Mouse (Mus musculus) kidney, adult 18-20 months (tissue): ENCODE results near the gene Slc22a15.

Source experiments
- DNase-seq: peaks from one replicate; pipeline ENCODE4 v3.0.0; 2021

Gene Slc22a15

GRCm38 (mm10) chr3:101915048-101915801, 9.0 kb downstream of the Slc22a15 start:
- DNase-seq = no peak

GRCm38 (mm10) chr3:101914266-101914665, 10.0 kb downstream of the Slc22a15 start:
- no peak for DNase-seq

GRCm38 (mm10) chr3:101912041-101912440, 12.2 kb downstream of the Slc22a15 start:
- DNase-seq = no peak

GRCm38 (mm10) chr3:101907049-101907448, 17.2 kb downstream of the Slc22a15 start:
- DNase-seq = no peak

- no peak for DNase-seq
These were observed 19.5 kb downstream of the Slc22a15 start for GRCm38 (mm10) chr3:101904776-101905175.

GRCm38 (mm10) chr3:101903091-101903490, 21.2 kb downstream of the Slc22a15 start:
- no peak for DNase-seq

- DNase-seq = no peak
These were observed 21.9 kb downstream of the Slc22a15 start for GRCm38 (mm10) chr3:101902344-101902743.

- DNase-seq = no peak
These were observed 26.8 kb downstream of the Slc22a15 start for GRCm38 (mm10) chr3:101897377-101897974.

- peak; percentile 71 for DNase-seq
These were observed 27.4 kb downstream of the Slc22a15 start for GRCm38 (mm10) chr3:101896893-101897292.

- no peak for DNase-seq
These were observed 28.8 kb downstream of the Slc22a15 start for GRCm38 (mm10) chr3:101895376-101895910.

GRCm38 (mm10) chr3:101885591-101885990, 38.7 kb downstream of the Slc22a15 start:
- no peak for DNase-seq

GRCm38 (mm10) chr3:101885041-101885440, 39.2 kb downstream of the Slc22a15 start:
- no peak for DNase-seq

GRCm38 (mm10) chr3:101883902-101884301, 40.4 kb downstream of the Slc22a15 start:
- DNase-seq = no peak

GRCm38 (mm10) chr3:101881721-101882120, 42.5 kb downstream of the Slc22a15 start:
- DNase-seq = no peak

- no peak for DNase-seq
These were observed 43.4 kb downstream of the Slc22a15 start for GRCm38 (mm10) chr3:101880818-101881217.

GRCm38 (mm10) chr3:101878136-101878535, 46.1 kb downstream of the Slc22a15 start:
- DNase-seq = no peak

- no peak for DNase-seq
These were observed 47.6 kb downstream of the Slc22a15 start for GRCm38 (mm10) chr3:101876459-101877285.

GRCm38 (mm10) chr3:101875258-101875920, 48.9 kb downstream of the Slc22a15 start:
- no peak for DNase-seq

GRCm38 (mm10) chr3:101873061-101873675, 51.1 kb downstream of the Slc22a15 start:
- no peak for DNase-seq

GRCm38 (mm10) chr3:101871951-101872350, 52.3 kb downstream of the Slc22a15 start:
- no peak for DNase-seq

- DNase-seq = no peak
These were observed 57.2 kb downstream of the Slc22a15 start for GRCm38 (mm10) chr3:101867001-101867421.

- no peak for DNase-seq
These were observed 62.4 kb downstream of the Slc22a15 start for GRCm38 (mm10) chr3:101861856-101862255.
